Mouse (Mus musculus) midbrain, embryonic 11.5 days (tissue): ENCODE measurements at regions not wholly inside any gene's neighbourhood (a gene's known extent, or its start where the extent isn't known, plus 50 kb on each side); places are given as distances from the start of the nearest gene placed in this dataset.

Experiments
- ATAC-seq: fragments of 200-750 bp; cut with Nextera tagmentation; 2 replicates; pipeline ENCODE4 v1.8.0; 2017; ENCODE audit warnings: moderate TSS enrichment, moderate library complexity; ENCODE audit not compliant: low FRiP score
- DNase-seq: peaks from one replicate; pipeline ENCODE4 v3.0.0; 2015; ENCODE audit warnings: low spot score; ENCODE audit errors: missing footprints
- H3K27ac ChIP-seq: fragments of 300-500 bp; sonication (generic); 2 replicates; pipeline ENCODE4 v1.5.1; 2014; ENCODE audit warnings: low read depth, low read length
- H3K27me3 ChIP-seq: fragments of 300-500 bp; sonication (generic); 2 replicates; pipeline ENCODE4 v1.6.1; 2014; ENCODE audit warnings: mild to moderate bottlenecking, low read length, moderate library complexity, mixed read lengths; ENCODE audit not compliant: control insufficient read depth, insufficient read depth
- H3K36me3 ChIP-seq: fragments of 300-500 bp; sonication (generic); 2 replicates; pipeline ENCODE4 v1.6.1; 2014; ENCODE audit warnings: mild to moderate bottlenecking, low read length, moderate library complexity, mixed read lengths; ENCODE audit not compliant: control insufficient read depth, insufficient read depth
- H3K4me1 ChIP-seq: fragments of 300-500 bp; sonication (generic); 2 replicates; pipeline ENCODE4 v1.6.1; 2014; ENCODE audit warnings: low read length; ENCODE audit not compliant: control insufficient read depth, insufficient read depth
- H3K4me2 ChIP-seq: fragments of 300-500 bp; sonication (generic); 2 replicates; pipeline ENCODE4 v1.6.1; 2014; ENCODE audit warnings: mild to moderate bottlenecking, moderate library complexity
- H3K4me3 ChIP-seq: fragments of 300-500 bp; sonication (generic); 2 replicates; pipeline ENCODE4 v1.5.1; 2014; ENCODE audit warnings: low read depth, low read length
- H3K9ac ChIP-seq: fragments of 300-500 bp; sonication (generic); 2 replicates; pipeline ENCODE4 v1.6.1; 2014; ENCODE audit warnings: low read length
- H3K9me3 ChIP-seq: fragments of 300-500 bp; sonication (generic); 2 replicates; pipeline ENCODE4 v1.6.1; 2016; ENCODE audit warnings: low read length; ENCODE audit not compliant: control insufficient read depth
- WGBS: fragments of 180-500 bp; shearing (Covaris S2); extraction: QIAGEN DNeasy Blood & Tissue Kit; methylation state at CpG from one replicate; pipeline ENCODE4 v1.1.7; 2014; 5-methylcytosine and 5-hydroxymethylcytosine counted together

DNA sequence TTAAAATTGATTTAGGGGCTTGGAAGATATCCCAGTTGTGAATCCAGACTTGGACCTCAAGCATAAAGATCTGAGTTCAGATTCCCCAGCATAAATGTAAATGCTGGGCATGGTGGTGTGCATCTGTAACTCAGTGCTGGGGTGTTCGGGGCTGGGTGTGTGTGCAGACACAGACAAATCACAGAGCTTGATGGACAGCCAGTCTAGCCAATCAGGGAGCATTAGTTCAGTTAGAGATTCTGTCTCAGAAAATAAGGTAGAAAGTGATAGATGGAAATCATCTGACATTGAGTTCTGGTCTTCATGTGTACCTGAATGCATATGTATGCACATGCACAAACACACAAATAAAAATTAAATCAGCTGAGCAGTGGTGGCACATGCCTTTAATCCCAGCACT is 147.0 kb upstream of the Id2 start:
- ATAC-seq (no peak), DNase-seq (no peak)
- H3K4me2 ChIP-seq, result no peak overlapping the region
- no peak overlapping the region for H3K27ac ChIP-seq
- no peaks in the 10 kb centered on the region for H3K36me3 ChIP-seq
- no peaks in the 10 kb centered on the region for H3K9me3 ChIP-seq
- H3K4me1 ChIP-seq, result peaks cover 2% of the 10 kb centered on the region; the same call in 1 of the 2 replicates
- H3K27me3 ChIP-seq, result no peaks in the 10 kb centered on the region
- no peak overlapping the region for H3K4me3 ChIP-seq
- no peak overlapping the region for H3K9ac ChIP-seq
- WGBS, result 71% methylated on average over 1 of the region's 1 CpGs

DNA sequence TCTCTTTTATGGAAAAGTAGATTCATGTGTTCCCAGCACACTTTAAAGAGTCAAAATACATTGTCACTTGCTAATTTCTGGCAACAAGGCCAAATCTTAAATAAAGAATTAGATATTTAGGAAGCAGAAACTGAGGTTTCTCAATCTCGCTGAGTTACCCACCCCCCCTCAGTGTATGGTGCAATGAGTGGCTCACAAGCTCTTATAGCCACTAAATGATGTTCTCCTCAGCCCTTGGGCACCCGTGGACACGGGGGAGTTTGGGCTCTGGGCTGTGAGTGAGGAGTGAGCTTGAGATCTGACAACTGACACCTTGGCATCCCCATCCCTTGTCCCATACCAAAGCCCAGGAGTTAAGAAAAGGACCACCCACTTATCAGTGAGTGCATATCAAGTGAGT is 145.4 kb upstream of the Id2 start:
- H3K9ac ChIP-seq, result no peak overlapping the region
- no peak for ATAC-seq
- 82% methylated on average over 3 of the region's 3 CpGs for WGBS
- H3K27ac ChIP-seq, result no peak overlapping the region
- no peak overlapping the region for H3K4me3 ChIP-seq
- no peaks in the 10 kb centered on the region for H3K9me3 ChIP-seq
- peaks cover 2% of the 10 kb centered on the region; the same call in 1 of the 2 replicates for H3K4me1 ChIP-seq
- no peaks in the 10 kb centered on the region for H3K36me3 ChIP-seq
- H3K4me2 ChIP-seq, result no peak overlapping the region
- DNase-seq, result no peak
- no peaks in the 10 kb centered on the region for H3K27me3 ChIP-seq

DNA sequence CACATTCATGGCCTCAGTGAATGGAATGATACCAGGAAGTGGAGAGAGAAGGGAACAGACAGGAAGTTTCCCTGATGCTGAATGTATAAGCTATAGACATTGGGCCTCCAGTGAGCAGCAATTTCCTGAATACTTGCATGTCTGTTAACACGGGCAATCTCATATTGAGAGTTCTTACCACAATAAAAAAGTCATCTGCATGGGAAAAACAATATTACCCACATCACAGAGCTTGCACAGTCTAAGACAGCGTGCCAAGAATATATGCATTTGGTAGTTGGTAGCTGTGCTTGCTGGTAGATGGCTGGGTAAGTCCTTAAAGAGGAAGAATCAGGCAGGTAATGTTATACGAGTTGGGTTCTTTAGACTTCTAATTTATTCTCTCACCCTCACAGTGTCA is 144.7 kb upstream of the Id2 start:
- H3K36me3 ChIP-seq, result no peaks in the 10 kb centered on the region
- no peak overlapping the region for H3K4me3 ChIP-seq
- 82% methylated on average over 3 of the region's 3 CpGs for WGBS
- peaks cover 2% of the 10 kb centered on the region; the same call in 1 of the 2 replicates for H3K4me1 ChIP-seq
- DNase-seq (no peak), ATAC-seq (no peak)
- no peaks in the 10 kb centered on the region for H3K9me3 ChIP-seq
- H3K4me2 ChIP-seq, result no peak overlapping the region
- H3K9ac ChIP-seq, result no peak overlapping the region
- H3K27me3 ChIP-seq, result no peaks in the 10 kb centered on the region
- H3K27ac ChIP-seq, result no peak overlapping the region

DNA sequence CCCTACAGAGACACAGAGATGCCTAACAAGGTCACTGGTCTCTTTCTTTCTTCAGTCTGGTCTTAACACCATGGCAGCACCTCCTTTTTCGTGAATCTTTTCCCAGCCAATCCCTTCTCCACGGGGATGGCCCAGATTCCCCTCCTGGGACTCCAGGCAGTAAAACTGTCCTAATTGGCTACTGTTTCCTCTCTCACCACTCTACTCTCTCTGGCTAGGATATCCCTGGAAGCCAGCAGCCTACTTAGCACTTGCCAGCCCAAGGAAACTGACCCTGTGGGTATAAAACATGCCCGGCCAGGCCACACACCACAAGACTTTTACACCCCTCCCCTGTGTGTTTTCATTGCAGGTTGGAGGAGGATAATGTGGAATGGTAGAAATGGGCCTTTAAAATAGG is 143.9 kb upstream of the Id2 start:
- ATAC-seq (no peak), DNase-seq (no peak)
- Histone ChIP-seq H3K27ac (no peak overlapping the region), H3K9ac (no peak overlapping the region), H3K4me1 (peaks cover 2% of the 10 kb centered on the region; the same call in 1 of the 2 replicates), H3K9me3 (no peaks in the 10 kb centered on the region), H3K4me3 (no peak overlapping the region), H3K27me3 (no peaks in the 10 kb centered on the region), H3K4me2 (no peak overlapping the region), H3K36me3 (no peaks in the 10 kb centered on the region)
- WGBS, result 77% methylated on average over 3 of the region's 3 CpGs

DNA sequence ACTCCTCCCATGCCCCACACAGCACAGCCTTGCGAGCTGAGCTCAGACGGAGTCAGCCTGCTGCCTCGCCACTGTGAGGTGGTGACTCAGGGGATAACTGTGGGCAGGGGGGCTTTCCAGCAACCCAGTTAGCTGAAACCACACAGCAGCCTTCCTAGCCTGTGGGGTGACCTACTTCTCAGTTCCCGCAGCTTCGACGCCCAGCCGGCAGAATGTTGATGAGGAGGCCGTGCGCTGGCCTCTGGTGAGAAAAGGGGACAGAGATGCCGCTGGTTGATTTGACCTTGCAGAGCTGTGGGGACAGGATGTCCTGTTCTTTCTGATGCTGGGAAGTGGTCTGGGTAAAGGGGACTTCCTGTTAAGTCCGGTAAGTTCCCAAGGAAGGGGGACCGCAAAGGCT is 143.2 kb upstream of the Id2 start:
- H3K36me3 ChIP-seq, result no peaks in the 10 kb centered on the region
- H3K9me3 ChIP-seq, result no peaks in the 10 kb centered on the region
- no peak overlapping the region for H3K4me2 ChIP-seq
- H3K4me1 ChIP-seq, result peaks cover 2% of the 10 kb centered on the region; the same call in 1 of the 2 replicates
- H3K27me3 ChIP-seq, result no peaks in the 10 kb centered on the region
- ATAC-seq, result no peak
- H3K27ac ChIP-seq, result no peak overlapping the region
- no peak overlapping the region for H3K9ac ChIP-seq
- WGBS, result 66% methylated on average over 12 of the region's 12 CpGs
- H3K4me3 ChIP-seq, result no peak overlapping the region
- DNase-seq, result no peak

DNA sequence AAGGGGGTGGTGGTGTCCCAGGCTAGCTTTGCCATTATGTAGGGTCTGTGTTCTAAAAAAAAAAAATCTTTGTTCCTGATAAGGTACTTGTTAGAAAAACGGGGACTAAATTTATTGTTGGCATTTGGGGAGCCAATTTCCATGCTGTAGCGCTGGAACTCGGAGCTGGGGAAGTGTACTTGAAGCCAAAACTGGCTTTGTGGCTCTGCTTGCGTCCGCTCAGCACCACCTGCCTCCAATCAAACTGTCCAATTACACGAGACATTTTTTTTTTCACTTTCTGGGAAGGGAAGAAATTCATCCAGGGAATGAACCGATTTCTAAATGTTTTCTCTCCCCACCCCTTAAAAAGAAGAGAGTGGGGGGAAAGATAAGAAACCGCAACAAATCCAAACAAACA is 138.1 kb upstream of the Id2 start:
- H3K27ac ChIP-seq, result no peak overlapping the region
- 69% methylated on average over 8 of the region's 8 CpGs for WGBS
- H3K4me3 ChIP-seq, result no peak overlapping the region
- H3K4me1 ChIP-seq, result no peaks in the 10 kb centered on the region
- H3K9me3 ChIP-seq, result no peaks in the 10 kb centered on the region
- H3K4me2 ChIP-seq, result no peak overlapping the region
- no peak for DNase-seq
- H3K36me3 ChIP-seq, result no peaks in the 10 kb centered on the region
- no peak for ATAC-seq
- no peaks in the 10 kb centered on the region for H3K27me3 ChIP-seq
- H3K9ac ChIP-seq, result no peak overlapping the region

DNA sequence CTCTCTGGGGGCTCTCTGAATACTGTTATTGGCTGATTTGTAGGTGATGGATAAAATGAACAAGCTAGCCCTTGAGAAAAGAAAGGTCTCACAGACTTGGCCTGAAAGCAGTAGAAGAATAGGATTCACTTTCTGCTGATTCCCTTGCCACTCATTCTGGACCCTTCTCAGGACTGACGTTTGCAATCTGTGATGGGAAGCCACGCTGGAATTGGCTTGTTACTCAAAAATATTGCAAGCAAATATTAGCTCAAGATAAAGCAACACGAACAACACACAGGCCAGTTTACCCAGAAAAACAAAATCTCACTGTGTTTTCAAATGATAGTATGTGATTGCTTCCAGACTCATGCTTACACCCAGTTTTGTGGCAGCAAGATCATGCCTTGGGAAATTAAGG is 137.7 kb upstream of the Id2 start:
- DNase-seq, result no peak
- Histone ChIP-seq H3K4me3 (no peak overlapping the region), H3K27me3 (no peaks in the 10 kb centered on the region), H3K9ac (no peak overlapping the region), H3K4me1 (no peaks in the 10 kb centered on the region), H3K9me3 (no peaks in the 10 kb centered on the region), H3K4me2 (no peak overlapping the region), H3K27ac (no peak overlapping the region), H3K36me3 (no peaks in the 10 kb centered on the region)
- WGBS, result 84% methylated on average over 3 of the region's 3 CpGs
- ATAC-seq, result no peak

DNA sequence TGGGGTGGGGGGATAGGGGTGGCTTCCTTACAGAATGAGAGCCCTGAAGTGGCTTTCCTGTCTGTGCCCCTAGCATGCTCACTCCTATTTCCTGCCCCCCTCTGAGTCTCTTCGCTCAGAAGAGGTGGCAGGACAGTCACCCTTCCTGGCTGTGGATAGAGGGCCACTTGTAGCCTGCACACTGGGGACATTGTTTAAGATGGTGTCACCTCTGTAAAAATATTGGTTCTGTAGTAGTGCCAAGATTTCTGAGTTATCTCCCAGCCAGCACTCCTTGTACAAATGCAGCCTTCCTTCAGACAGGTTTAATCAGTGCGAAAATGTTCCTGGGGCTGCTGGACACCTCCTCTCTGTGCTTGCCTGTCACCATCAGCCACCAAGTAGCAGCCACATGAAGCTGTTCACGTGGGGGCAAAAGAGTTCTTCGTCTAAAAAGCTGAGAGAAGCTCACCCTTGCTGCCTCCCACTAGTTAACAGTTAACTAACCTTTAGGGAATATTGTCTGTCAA is 136.1 kb upstream of the Id2 start:
- no peaks in the 10 kb centered on the region for H3K4me1 ChIP-seq
- no peak overlapping the region for H3K27ac ChIP-seq
- no peaks in the 10 kb centered on the region for H3K9me3 ChIP-seq
- no peak overlapping the region for H3K4me3 ChIP-seq
- 79% methylated on average over 4 of the region's 4 CpGs for WGBS
- no peak for DNase-seq
- H3K9ac ChIP-seq, result no peak overlapping the region
- no peak for ATAC-seq
- no peaks in the 10 kb centered on the region for H3K27me3 ChIP-seq
- no peak overlapping the region for H3K4me2 ChIP-seq
- no peaks in the 10 kb centered on the region for H3K36me3 ChIP-seq

DNA sequence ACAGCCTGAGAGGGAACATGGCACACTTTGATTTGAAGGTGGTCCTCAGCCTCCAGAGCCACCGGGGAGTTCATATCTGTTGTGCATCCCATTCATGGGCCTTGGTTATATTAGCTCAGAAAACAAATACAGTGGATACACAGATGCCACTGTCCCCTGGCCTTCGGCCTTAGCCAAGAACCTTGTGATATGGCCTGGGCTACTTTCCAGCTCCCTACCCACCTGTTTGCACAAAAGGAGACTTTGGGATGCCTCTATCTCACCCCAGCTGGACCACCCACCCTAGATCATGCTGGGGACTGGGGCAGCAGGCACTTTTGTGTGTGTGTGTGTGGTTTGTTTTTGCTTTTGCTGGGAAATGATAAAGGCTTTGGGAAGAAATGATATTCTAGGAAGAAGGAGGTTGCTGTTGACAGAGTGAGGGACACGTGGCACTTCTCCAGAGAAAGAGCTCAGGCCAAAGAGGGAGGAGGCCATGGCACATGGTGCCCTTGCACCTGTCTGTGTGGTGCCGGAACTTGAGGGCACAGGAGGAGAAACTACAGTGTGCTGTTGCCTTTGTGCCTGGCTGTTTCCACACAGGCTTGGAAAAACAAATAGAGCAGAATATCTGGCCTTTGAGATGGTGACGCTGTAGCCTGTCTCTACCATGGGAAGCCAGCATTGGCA is 135.6 kb upstream of the Id2 start:
- no peak overlapping the region for H3K27ac ChIP-seq
- ATAC-seq (no peak), DNase-seq (no peak)
- H3K4me3 ChIP-seq, result no peak overlapping the region
- no peaks in the 10 kb centered on the region for H3K4me1 ChIP-seq
- no peaks in the 10 kb centered on the region for H3K36me3 ChIP-seq
- no peaks in the 10 kb centered on the region for H3K9me3 ChIP-seq
- no peak overlapping the region for H3K4me2 ChIP-seq
- no peak overlapping the region for H3K9ac ChIP-seq
- H3K27me3 ChIP-seq, result no peaks in the 10 kb centered on the region
- 84% methylated on average over 5 of the region's 5 CpGs for WGBS
